Mouse (Mus musculus): ENCODE data around the gene Prok2. TPM values are rescaled to one million over a fixed set of nuclear protein-coding genes. Genes with fewer than 3 reads are reported as not detected.

Gene Prok2
- 9.3 and 18.2 TPM in 2 replicates for total RNA-seq (2023)

GRCm38 (mm10) chr6:99725971-99726561, at the start of gene Prok2:
Gene Prok2 (minus strand): TSS chr6:99726392.

GRCm38 (mm10) chr6:99692206-99692915, 33.8 kb downstream of the Prok2 start, which contains the start of gene Gpr27:
Gene Gpr27 (plus strand): TSS chr6:99692679.

GRCm38 (mm10) chr6:99666318-99667171, 59.6 kb downstream of the Prok2 start, which contains the start of the genes Eif4e3 and Gm20696:
Gene Eif4e3 (minus strand): TSS chr6:99666771.
Gene Gm20696 (minus strand): TSS chr6:99666797.

Other genes starting within 250 kb of the Prok2 start
- gene Foxp1, start 203.7 kb downstream of the Prok2 start, total RNA-seq (2023) = 103 and 155 TPM in 2 replicates
- 43.1 and 47.3 TPM in 2 replicates for gene Eif4e3, start 59.6 kb downstream of the Prok2 start, total RNA-seq (2023)
- 11.7 and 23.1 TPM in 2 replicates for gene Gm20696, start 59.6 kb downstream of the Prok2 start, total RNA-seq (2023)
- 33.7 and 38.6 TPM in 2 replicates for gene Gpr27, start 33.7 kb downstream of the Prok2 start, total RNA-seq (2023)

Measured in neutrophil, adult 65 days (primary cell).